Mouse (Mus musculus) spleen, postnatal 36 days (tissue): Measurements from ENCODE around the gene Ppil4.
A peak's percentile ranks its signal among the peaks of the same experiment; 100 is the strongest.
"Not testable (repeated sequence)": the region's sequence is repeated elsewhere in the genome, so short reads cannot be mapped to it uniquely, and the experiment has no call there.

Source experiments
- DNase-seq, 2 experiments: peaks; one replicate each; pipeline ENCODE4 v3.0.0; 2022; ENCODE audit warnings: low spot score in 2 of 2, mixed read lengths in 1 of 2

Ppil4 gene

DNA sequence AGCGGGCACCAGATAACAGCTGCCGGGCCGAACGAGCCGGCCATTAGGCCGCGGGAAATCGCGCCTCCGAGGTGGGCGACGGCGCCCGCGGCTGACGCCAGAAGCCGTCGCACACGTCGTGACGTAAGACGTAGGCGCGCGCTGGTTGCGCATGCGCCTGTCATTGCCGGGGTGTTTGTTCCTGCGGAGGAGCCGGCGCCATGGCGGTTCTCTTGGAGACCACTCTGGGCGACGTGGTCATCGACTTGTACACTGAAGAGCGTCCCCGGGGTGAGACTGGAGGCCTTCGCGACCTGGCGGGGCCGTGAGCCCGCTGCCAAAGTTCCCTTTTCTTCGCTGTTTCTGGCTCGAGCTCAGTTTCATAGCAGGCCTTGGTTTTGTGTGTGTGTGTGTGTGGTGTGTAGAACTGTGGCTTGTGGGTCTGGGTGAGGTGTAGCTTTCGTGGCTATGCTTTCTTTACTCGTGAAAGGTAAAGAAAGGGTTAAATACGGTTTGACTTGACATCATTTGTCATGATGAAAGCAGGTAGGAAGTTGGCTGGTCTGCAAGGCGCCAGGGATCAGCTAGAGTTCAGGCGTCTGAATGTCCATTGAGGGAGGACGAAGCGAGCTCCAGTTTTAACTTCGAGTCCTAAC, at the start of gene Ppil4, which contains the start of gene Ginm1:
Gene Ppil4, plus strand, starts transcription at position 141 of the 635 bp plus-strand sequence.
Gene Ginm1, minus strand, starts transcription at position 74 of the 635 bp plus-strand sequence.
- peak; percentile 86 to 89 for DNase-seq

DNA sequence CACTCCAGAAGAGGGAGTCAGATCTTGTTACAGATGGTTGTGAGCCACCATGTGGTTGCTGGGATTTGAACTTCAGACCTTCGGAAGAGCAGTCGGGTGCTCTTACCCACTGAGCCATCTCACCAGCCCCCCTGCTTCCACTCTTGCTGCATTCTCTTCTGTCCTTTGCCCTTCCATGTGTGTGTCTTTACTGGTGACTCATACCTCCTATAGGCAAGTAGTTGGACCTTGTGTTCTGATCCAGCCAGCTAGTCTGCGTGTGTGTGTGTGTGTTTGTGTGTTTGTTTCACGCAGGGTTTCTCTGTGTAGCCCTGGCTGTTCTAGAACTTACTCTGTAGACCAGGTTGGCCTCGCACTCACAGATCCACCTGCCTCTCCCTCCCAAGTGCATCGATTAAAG, 47.2 kb upstream of the Ppil4 start:
- DNase-seq = not testable (repeated sequence)

DNA sequence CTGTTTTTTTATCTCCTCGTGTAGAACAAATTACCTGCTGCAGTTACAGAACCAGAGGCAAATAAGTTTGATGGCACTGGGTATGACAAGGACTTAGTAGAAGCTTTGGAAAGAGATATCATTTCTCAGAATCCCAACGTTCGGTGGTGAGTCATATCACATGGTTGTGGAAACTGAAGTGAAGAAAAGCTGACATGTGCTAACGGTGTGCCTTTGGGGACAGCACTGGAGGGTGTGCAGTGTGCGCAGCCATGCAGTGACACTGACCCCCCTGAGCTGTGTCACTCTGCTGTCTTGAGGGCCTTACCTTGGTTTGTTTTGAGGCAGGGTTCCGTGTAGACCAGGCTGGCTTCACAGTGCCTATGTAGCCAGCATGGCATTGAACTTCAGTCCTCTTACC, 43.9 kb upstream of the Ppil4 start:
- DNase-seq = no peak

GRCm38 (mm10) chr10:7757544-7757943, 35.1 kb upstream of the Ppil4 start:
- no peak for DNase-seq

DNA sequence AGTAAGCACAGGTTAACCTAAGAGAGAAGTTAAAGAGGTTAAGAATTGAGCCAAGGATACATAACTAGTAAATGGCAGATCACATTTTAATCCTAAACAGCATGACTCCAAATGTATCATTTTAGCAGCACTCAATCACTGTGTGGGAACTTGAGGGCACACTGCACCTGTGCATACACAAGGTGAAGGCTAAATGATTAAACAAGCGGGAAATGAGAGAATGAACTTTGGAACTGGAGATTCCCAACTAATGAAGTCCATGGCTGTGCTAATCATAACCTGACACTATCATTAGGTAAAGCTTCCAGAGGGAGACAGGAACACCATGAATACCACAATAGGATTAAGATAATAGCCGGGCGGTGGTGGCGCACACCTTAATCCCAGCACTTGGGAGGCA, 20.3 kb upstream of the Ppil4 start:
- no peak for DNase-seq

DNA sequence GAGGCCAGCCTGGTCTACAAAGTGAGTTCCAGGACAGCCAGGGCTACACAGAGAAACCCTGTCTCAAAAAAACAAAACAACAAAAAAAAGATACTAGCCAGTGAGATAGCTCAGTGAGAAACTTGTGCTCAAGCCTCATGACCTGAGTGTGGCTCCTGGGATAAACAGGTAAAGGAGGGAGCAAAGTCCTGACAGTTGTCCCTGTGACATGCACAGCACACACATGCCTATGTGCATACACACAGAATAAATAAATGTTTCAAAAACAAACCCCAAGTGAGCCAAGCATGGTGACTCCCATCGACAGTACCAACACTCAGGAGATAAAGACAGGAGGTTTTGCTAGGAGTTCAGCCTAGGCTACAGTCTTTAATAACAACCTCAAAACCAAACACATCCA, 19.9 kb upstream of the Ppil4 start:
- DNase-seq = no peak

DNA sequence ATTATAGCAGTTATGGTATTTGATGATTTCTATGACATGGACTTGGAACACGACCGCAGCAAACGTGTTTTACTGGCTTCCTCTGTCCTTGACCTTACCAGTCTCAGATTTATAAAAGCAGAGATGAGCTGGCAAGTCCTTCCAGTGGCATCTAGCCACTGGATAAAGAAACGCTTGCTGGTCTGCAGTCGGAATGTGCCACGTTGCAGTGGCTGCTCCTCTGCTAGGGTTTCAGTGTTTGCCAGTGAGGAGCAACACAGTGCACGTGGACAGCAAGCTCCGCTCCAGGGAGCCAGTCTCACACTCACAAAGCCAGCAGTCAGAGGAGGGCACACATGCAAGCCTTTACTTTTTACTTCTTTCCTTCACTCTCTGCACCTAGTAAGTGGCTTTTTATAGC, 17.3 kb upstream of the Ppil4 start:
- DNase-seq = no peak

GRCm38 (mm10) chr10:7778361-7778760, 14.3 kb upstream of the Ppil4 start:
- no peak for DNase-seq

DNA sequence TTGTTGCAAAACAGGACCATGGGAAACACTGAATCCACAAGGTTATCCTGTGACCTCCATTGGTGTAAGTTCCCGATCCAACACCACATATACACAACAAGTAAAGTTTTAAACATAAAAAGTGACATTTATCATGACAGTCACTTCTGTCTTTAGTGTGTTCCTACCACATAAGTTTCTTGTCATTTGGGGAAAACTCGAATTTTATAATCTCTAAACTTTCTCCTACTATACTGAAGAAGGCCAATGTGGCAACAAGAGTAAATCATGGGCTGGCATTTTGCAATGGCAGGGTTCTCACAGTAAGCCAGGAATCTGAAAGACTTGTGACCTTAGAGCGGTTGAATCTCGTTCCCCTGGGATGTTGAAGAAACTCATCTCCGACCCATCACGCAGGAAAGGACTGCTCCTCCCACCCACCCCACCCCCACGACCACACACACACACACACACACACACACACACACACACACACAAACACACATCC, 12.9 kb upstream of the Ppil4 start:
- DNase-seq = no peak

GRCm38 (mm10) chr10:7780238-7781176, 12.2 kb upstream of the Ppil4 start:
- peak; percentile 88 to 91 for DNase-seq

DNA sequence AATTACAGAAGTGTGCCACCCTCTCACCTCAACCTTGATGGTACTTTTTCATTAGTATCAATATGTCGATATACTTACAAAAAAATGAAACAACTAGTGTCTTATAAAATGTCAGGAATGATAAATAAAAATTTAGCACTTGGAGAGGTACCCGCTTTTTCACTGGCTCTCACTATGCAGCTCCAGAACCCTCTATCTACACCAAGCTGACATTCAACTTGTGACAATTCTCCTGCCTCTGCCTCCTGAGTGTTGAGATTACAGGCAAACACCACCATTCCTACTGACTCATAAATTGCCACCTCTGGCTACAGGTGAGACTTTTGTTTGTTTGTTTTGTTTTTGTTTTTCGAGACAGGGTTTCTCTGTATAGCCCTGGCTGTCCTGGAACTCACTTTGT, 11.5 kb upstream of the Ppil4 start:
- DNase-seq = no peak

GRCm38 (mm10) chr10:7787319-7787718, 5.4 kb upstream of the Ppil4 start:
- DNase-seq = no peak

DNA sequence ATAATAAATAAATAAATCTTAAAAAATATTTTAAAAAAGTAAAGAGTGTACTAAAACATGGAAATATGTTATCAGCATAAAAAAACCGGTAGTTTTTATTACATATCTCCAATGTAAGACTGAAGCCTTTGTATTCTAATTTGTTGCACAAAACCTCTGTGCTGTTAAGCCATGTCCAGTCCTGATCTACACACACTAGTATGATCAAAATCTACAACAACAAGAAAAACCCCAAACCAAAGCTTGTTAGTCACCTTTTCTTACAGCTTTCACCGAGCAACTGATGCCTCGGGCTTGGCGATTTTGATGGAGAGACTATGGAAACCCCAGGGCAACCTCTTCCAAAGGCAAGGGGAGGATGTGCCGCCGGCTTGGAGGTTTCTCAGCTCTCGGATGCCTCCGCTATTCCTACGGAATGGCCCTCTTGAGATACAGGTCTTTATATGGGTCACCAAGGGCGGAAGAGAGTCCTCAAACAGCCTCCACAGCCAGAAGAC, 389 bp upstream of the Ppil4 start:
- DNase-seq = no peak

GRCm38 (mm10) chr10:7801258-7801657, 8.6 kb downstream of the Ppil4 start:
- no peak for DNase-seq

DNA sequence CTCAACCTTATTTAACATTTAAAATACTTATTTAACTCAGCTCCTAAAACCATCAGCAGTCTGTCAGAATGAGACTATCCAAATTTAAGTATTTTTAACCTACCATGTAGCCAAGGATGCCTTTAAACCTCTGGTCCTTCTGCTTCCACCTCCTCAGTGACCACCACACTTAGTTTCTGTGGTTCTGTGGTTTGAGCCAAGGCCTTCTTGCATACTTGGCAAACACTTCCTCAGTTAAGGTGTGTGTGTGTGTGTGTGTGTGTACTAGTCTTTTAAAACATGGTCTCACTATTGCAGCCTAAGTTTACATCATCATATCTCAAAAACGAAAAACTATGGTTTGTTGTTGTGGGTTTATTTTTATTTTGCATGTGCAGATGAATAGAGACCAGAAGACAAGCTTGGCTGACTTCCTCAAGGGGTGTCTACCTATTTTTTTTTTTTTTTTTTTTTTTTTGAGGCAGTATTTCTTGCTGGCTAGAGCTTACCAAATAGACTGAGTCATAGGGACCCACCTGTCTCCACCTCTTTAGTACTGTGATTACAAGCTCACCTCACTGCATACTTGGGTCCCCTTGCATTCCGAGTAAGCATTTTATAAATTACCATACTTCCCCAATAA, 9.9 kb downstream of the Ppil4 start:
- no peak for DNase-seq

DNA sequence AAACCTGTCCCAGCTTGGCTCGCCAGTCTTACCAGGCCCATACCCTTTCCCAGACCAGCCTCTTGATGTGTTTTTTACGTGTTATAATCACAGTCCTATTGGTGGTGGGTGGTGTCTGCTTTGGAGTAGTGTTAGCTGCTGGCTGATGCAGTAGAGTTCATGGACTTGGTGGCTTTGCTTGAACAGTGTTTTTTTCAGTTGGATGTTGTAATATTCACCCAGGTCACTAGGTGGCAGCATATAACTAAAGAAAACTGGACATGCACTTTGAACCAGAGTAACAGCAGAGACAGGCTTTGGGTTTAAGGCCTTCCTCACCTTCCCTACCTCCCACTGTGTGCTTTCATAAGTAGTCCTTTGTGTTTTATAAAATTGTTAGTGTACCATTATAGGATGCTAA, 17.2 kb downstream of the Ppil4 start:
- peak; percentile 50 to 74 for DNase-seq

- DNase-seq = no peak
Observed at GRCm38 (mm10) chr10:7816476-7816875, 23.8 kb downstream of the Ppil4 start.

GRCm38 (mm10) chr10:7818676-7819075, 26.0 kb downstream of the Ppil4 start:
- DNase-seq = no peak

DNA sequence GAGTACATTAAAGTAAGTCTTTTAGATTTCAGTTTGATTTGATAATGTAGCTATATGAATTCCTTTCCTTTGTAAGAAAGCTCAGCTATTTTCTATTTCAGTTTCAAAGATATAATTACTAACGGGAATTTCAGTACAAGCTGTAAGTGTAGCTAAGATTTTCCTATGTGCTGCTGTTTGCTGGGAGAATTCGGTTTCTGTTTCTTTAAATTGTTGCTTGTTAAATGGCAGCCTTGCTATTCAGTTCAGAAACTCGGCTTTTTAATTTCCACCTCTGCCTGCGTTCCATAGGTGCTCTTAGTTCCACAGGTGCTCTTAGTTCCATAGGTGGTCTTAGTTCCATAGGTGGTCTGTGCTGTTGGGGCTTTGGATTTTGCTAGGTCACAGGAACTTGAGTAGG, 26.5 kb downstream of the Ppil4 start:
- no peak for DNase-seq

DNA sequence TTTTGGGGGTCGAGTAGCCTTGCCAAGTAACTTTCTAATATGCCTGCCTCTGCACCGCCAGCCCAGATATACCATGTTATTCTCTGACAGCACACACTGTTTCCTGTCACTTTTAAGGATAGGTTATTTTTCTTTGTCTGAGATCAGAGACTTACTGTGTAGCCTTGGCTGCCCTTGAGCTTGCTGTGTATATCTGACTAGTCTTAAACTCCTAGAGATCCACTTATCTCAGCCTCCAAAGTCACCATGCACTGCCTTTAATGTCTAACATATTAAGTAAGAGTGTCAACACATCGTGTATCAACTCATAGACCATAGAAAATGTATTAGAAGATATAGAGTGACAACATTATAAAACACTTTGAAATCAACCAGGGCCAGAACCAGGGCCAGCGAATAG, 26.9 kb downstream of the Ppil4 start:
- DNase-seq = no peak

- DNase-seq = peak in 1 of 2 experiments; percentile 24
Observed at GRCm38 (mm10) chr10:7820171-7820570, 27.5 kb downstream of the Ppil4 start.

DNA sequence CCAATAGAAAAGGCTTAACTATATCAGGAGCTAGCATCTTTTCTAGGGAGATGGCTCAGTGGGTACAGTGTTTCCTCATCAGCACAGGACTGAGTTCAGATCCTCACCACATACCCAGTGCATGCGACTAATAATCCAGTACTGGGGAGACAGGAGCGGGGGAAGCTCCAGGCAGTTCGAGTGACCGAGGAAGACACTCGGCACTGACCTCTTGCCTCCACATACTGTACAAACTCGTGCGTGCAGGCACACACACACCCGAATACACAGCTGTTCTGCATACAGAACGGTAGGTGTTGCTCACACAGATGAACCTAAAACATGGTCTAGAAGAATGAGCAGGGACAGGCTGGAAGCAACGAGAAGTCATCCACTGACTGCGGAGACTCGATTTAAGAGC, 29.3 kb downstream of the Ppil4 start:
- no peak for DNase-seq
